Mouse (Mus musculus) testis, postnatal 14 days (tissue): ENCODE results near the gene Sprr2e.

Experiments used
- DNase-seq: peaks from one replicate; pipeline ENCODE4 v3.0.0; 2021; ENCODE audit warnings: low spot score

Gene Sprr2e

DNA sequence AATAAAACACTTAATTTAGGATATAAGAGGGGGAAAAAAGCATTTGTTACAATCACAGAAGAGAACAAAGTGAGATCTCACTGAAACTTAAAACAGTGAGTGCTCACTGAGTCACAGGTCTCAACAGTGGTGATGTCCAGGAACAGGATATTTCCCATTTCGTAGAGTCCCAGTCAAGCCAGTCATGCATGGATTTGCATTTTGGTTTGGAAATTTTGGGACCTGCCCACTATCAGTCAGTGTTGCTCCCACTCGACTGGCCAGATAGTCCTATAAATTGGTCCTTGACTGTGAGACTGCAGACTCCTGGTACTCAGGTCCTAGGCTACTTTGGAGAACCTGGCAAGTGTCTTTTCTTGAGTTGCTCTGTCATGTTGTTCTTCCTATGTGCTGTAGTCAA, at the start of gene Sprr2e:
Sprr2e (plus strand) TSS at position 301 of the 400 bp plus-strand sequence.
- no peak for DNase-seq

DNA sequence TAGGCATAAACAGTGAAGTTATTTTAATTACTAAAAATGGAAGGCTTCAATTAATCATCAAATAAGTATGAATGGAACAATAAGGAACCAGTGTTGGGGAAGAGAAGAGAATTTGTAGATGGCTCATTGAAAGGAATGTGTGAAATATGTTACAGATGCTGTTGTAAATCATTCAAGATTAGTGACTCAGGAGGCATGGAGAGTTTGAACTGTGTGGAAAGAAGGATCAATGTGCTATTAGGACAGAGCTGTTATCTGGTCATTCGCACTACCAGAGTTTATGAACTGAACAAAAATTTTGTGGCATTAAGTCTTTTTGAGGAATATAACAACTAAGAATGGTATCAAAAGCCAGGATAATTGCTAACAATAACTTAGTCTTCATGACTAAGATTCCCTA, 44.5 kb upstream of the Sprr2e start:
- no peak for DNase-seq

DNA sequence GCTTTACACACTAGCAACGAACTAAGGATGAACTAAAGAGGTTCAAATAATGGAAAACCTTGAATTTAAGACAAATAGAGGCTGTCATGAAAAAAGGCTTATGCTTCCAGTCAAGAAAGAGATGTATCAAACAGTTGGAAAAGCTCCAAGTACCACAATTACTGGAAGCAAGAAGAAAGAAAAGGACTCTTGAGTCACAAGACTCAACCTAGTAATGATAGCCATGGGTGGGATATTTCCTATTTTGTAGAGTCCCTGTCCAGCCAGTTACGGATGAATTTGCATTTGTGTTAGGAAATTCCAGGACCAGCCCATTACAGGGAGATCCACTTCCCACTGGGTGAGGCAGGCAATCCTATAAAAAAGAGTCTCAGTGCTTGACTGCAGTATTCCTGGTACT, 35.6 kb upstream of the Sprr2e start, which contains the start of gene Sprr2b:
Sprr2b (plus strand) TSS at position 301 of the 400 bp plus-strand sequence.
- DNase-seq: no peak

DNA sequence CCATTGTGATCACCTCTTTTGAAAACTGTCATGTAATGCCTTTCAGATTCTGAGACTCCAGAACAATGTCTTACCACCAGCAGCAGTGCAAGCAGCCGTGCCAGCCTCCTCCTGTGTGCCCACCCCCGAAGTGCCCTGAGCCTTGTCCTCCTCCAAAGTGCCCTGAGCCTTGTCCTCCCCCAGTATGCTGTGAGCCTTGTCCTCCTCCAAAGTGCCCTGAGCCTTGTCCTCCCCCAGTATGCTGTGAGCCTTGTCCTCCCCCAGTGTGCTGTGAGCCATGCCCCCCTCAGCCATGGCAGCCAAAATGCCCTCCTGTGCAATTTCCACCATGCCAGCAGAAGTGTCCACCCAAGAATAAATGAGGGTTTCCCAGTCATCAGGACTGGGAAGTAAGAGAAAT, 34.6 kb upstream of the Sprr2e start:
- no peak for DNase-seq

DNA sequence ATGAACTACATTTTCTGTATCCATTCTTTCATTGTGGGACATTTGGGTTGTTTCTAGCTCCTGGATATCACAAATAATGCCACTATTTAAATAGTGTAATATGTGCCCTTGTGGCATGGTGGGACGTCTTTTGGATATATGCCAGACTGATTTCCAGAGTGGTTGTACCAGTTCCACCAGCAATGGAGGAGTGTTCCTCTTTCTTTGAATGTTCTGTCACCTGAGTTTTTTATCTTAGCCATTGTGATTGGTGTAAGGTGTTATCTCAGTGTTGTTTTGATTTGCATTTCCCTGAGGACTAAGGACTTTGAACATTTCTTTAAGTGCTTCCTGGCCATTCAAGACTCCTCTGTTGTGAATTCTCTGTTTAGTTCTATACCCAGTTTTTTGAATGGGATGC, 15.7 kb upstream of the Sprr2e start:
- DNase-seq: no peak

DNA sequence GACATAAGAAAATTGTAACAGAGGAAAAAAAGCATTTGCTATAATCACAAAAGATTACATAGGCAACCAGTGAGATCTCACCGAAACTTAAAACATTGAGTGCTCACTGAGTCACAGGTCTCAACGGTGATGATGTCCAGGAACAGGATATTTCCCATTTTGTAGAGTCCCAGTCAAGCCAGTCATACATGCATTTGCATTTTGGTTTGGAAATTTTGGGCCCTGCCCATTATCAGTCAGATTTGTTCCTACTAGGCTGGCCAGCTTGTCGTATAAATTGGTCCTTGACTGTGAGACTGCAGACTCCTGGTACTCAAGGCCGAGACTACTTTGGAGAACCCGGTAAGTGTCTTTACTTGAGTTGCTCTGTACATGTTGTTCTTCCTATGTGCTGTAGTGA, 13.1 kb upstream of the Sprr2e start, which contains the start of gene Sprr2d:
Sprr2d (plus strand) TSS at position 301 of the 400 bp plus-strand sequence.
- no peak for DNase-seq

DNA sequence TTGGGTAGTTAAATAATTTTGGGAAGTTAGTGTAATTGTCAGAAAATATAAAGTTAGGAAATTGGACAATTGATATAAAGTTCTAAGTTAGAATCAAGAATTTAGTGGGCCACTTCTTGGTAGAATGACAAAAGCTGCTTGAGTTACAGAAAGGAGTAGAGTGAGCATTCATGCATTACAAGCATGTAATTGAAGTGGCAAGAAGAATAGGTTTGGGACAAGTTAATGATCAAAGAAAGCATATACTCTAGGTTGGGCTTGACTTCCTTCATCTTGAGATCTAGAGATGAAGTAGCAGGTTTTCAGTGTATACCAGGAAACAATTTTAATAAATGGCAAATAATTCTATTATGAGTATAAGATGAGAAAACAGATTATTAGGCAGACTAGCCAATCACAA, 9.7 kb downstream of the Sprr2e start:
- no peak for DNase-seq

DNA sequence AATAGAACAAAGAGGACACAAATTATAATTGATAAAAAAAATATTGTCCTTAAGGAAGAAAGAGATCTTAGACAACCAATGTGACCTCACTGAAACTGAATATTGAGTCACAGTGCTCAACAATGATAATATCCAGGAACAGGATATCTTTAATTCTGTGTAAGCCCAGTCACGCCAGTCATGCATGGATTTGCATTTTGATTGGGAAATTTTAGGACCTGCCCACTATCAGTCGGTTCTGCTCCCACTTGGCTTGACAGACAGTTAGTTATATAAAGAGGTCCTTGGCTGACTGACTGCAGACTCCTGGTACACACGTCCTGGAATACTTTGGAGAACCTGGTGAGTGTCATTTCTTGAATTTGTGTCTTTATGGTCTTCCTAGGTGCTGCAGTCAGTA, 12.9 kb downstream of the Sprr2e start, which contains the start of gene Sprr2f:
Sprr2f (plus strand) TSS at position 301 of the 400 bp plus-strand sequence.
- no peak for DNase-seq

DNA sequence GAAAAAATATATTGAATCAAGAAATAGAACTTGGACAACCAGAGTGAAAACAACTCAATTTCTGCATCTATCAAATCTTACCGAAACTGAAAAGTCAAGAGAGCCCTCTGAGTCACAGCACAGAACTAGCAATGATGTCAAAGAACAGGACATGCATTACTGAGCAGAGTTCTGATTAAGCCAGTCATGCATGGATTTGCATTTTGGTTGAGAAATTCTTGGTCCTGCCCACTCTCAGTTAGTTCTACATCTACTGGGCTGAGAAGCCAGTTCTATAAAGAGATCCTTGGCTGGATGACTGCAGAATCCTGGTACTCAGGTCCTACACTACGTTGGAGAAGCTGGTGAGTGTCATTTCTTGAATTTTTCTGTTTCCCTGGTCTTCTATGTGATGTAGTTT, 21.7 kb downstream of the Sprr2e start:
- no peak for DNase-seq

DNA sequence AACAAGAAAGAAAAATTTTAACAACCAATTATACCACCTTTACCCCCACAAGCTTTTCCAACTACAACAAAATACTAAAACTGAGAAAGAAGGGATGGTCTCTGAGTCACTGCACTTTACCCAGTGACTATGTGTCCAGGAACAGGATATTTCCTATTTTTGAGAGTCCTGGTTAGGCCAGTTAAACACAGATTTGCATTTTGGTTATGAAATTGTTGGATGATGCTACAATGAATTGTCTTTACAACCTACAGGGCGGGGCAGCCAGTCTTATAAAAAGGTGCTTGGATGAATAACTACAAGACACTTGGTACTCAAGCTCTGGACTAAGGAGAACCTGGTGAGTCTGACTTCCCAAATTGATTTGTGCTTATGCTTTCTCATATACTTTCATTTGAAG, 33.4 kb downstream of the Sprr2e start, which contains the start of gene Sprr2h:
Sprr2h (plus strand) TSS at position 301 of the 400 bp plus-strand sequence.
- DNase-seq: no peak

DNA sequence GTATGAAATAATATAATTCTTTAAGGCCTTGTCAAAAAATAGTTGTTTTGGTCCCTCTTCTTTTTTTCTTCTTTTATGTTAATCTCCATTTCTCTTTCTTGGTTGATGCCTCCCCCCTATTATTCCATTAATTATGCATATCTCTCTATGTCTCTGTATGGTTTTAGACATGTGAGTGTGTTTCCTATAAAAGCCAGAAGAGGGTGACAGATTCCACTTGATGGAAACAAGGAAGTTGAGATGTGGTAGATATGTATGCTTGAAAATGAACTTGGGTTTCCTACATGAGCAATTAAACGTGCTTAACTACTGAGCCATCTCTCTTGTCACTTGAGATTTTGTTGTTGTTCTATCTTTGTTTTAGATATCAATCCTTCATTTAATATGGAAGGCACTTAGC, 42.4 kb downstream of the Sprr2e start:
- DNase-seq: no peak
